Mouse (Mus musculus): ENCODE measurements around the gene Lipk.

GRCm38 (mm10) chr19:33983043-33983442 lies 25.0 kb upstream of the Lipk start:
- TF ChIP-seq CTCF (conservative IDR thresholded peaks at IDR 0.05; ENCODE audit: insufficient read depth, insufficient read length, low read depth, low read length) (no peak), POLR2A (IDR thresholded peaks at IDR 0.05; ENCODE audit: low read depth, low read length) (no peak)

All from kidney, adult 2 months (tissue).